Mouse (Mus musculus) CH12.LX (cell line): Measurements from ENCODE around the gene Cdk17.

Source experiments
- CHD2 ChIP-seq: IDR thresholded peaks from 2 replicates; pipeline ENCODE4 v1.6.1; 2011; ENCODE audit warnings: low read length, improper control_type of control experiment
- CTCF ChIP-seq, 2 experiments: IDR thresholded peaks in 1 of 2; conservative IDR thresholded peaks in 1 of 2; 2 replicates each; pipeline ENCODE4 v1.5.1; 2011 to 2012; ENCODE audit warnings: low read depth in 2 of 2, low read length in 2 of 2, improper control_type of control experiment in 1 of 2, inconsistent platforms in 1 of 2, mild to moderate bottlenecking in 1 of 2, moderate library complexity in 1 of 2
- EP300 ChIP-seq: IDR thresholded peaks from 2 replicates; pipeline ENCODE4 v1.6.1; 2011; ENCODE audit warnings: low read length, improper control_type of control experiment
- MAFK ChIP-seq: IDR thresholded peaks from 2 replicates; pipeline ENCODE4 v1.6.1; 2011; ENCODE audit warnings: low read length, improper control_type of control experiment; ENCODE audit not compliant: insufficient replicate concordance
- NELFE ChIP-seq: IDR thresholded peaks from 2 replicates; pipeline ENCODE4 v1.6.1; 2011; ENCODE audit warnings: low read depth, low read length, improper control_type of control experiment
- POLR2A ChIP-seq: IDR thresholded peaks from 2 replicates; pipeline ENCODE4 v1.6.1; 2011; ENCODE audit warnings: low read depth, mild to moderate bottlenecking, improper control_type of control experiment, low read length
- RAD21 ChIP-seq: IDR thresholded peaks from 2 replicates; pipeline ENCODE4 v1.6.1; 2011; ENCODE audit warnings: low read depth, mild to moderate bottlenecking, low read length, improper control_type of control experiment, moderate library complexity
- USF1 ChIP-seq: IDR thresholded peaks from 2 replicates; pipeline ENCODE4 v1.6.1; 2014; ENCODE audit warnings: low read depth, mild to moderate bottlenecking, inconsistent platforms, low read length, improper control_type of control experiment
- ZC3H11A ChIP-seq: IDR thresholded peaks from 2 replicates; pipeline ENCODE4 v1.6.1; 2012; ENCODE audit warnings: low read depth, mild to moderate bottlenecking, inconsistent platforms, low read length, improper control_type of control experiment

DNA sequence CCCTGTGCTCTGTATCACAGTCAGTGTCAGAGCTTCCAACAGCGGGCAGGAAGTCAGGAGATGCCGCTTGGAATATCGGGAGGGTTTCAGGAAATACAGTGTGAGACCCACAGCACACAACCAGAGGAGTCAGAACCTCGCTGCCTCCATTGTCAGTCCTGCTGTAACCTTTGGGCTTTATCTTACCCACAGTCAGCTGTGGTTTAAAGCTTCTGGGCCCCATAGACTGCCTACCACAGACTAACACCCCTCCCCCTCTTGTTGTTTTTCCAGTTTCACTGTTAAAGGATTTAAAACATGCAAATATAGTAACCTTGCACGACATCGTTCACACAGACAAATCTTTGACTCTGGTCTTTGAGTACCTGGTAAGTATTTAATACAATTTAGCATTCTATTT lies 65.1 kb downstream of the Cdk17 start:
- TF ChIP-seq CHD2 (no peak), CTCF (conservative IDR thresholded peaks at IDR 0.05 in 1 of 2, IDR thresholded peaks at IDR 0.05 in 1 of 2; ENCODE audit: low read depth in 2 of 2, low read length in 2 of 2) (no peak), POLR2A (no peak), NELFE (no peak), USF1 (no peak), RAD21 (no peak), EP300 (no peak), MAFK (no peak), ZC3H11A (no peak)
